Mouse (Mus musculus): ENCODE data around the gene Ywhae. TPM values are rescaled to one million over a fixed set of nuclear protein-coding genes. Genes with fewer than 3 reads are reported as not detected.
"Not testable (repeated sequence)": the region's sequence is repeated elsewhere in the genome, so short reads cannot be mapped to it uniquely, and the experiment has no call there.

Gene Ywhae
- 296 and 331 TPM in 2 replicates for polyA plus RNA-seq (2012; ENCODE audit: insufficient read depth, insufficient read length, missing spikeins)

DNA sequence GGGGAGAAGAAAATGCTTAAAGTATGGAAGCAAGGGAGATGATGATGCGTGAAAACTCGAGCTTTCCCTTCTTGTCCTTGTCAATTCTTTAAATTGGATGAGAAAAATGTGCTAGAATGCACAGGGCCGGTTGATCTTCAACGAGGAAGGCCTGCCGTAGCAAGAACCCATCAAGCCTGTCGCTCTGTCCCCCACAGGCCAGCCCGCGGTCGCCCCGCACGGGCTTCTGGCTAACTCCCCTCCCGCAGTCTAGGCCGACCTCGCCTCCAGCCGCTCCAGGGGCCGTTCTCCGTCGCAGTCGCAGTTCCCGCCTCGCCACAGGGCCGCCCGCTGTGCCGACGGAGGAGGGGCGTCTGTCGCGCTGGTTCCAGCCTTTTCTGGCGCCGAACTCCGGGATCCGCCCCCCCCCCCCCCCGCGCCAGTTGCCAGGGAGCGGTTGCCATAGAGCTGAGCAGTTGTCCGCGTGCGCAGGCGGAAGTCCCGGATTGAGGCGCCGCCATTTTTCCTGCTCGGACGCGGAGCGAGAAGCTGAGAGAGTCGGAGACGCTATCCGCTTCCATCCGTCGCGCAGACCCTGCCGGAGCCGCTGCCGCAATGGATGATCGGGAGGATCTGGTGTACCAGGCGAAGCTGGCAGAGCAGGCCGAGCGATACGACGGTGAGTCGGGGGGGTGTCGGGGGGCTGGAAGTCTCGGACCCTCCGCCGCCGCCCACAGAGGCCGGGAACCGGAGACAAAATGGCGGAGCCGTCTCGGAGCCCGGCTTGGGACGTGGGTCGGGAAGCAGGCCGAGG is at the start of gene Ywhae:
Gene Ywhae, plus strand, starts transcription at position 436 of the 793 bp plus-strand sequence.
- Histone ChIP-seq H3K4me1 (ENCODE audit: control insufficient read depth, insufficient read depth, insufficient read length, low read length) (peaks cover 14% of the 10 kb centered on the region), H3K4me3 (ENCODE audit: insufficient read depth, low read depth, low read length) (peak within 1 kb of the TSS; percentile 92), H3K27ac (replicated peaks; ENCODE audit: low read depth, low read length) (peak within 1 kb of the TSS; percentile 97)

DNA sequence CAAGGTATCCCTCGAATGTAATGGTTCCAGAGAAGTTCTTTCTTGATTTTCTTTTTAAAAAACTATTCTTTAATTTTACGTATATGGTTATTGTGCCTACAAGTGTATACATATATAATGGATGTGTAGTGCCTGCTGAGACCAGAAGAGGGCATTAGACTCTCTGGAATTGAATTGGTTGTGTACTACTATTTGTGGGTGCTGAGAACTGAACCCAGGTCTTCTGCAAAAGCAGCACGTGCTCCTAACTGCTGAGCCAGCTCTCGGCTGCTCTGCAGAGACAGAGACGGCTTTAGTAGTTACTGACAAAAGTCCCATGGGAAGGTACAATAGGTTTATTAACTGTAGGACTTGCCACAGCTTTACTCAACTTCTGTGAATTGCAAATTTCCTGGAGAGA is 48.2 kb upstream of the Ywhae start:
- H3K27ac ChIP-seq (replicated peaks; ENCODE audit: low read depth, low read length), result no peak overlapping the region
- H3K4me1 ChIP-seq (ENCODE audit: control insufficient read depth, insufficient read depth, insufficient read length, low read length), result peaks cover 17% of the 10 kb centered on the region; the same call in 1 of the 2 replicates
- no peak overlapping the region for H3K4me3 ChIP-seq (ENCODE audit: insufficient read depth, low read depth, low read length)

DNA sequence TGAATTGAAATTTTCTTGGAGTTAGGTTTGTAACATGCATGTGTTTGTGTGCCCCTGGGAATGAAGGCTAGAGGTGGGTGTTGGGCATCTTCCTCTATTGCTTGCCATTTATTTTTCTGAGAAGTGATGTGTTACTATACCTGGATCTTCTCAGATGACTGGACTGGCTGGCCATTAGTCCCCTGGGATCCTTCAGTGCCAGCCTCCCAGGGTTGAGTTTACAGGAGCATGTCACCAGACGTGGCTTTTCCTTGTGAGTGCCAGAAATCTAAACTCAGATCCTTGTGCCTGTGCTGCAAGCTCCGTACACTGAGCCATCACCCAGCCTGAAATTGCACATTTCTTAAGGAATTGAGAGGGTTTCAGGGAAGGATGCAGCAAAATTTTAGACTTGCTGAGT is 47.7 kb upstream of the Ywhae start:
- Histone ChIP-seq H3K4me1 (ENCODE audit: control insufficient read depth, insufficient read depth, insufficient read length, low read length) (peaks cover 17% of the 10 kb centered on the region; the same call in 1 of the 2 replicates), H3K27ac (replicated peaks; ENCODE audit: low read depth, low read length) (no peak overlapping the region), H3K4me3 (ENCODE audit: insufficient read depth, low read depth, low read length) (no peak overlapping the region)

DNA sequence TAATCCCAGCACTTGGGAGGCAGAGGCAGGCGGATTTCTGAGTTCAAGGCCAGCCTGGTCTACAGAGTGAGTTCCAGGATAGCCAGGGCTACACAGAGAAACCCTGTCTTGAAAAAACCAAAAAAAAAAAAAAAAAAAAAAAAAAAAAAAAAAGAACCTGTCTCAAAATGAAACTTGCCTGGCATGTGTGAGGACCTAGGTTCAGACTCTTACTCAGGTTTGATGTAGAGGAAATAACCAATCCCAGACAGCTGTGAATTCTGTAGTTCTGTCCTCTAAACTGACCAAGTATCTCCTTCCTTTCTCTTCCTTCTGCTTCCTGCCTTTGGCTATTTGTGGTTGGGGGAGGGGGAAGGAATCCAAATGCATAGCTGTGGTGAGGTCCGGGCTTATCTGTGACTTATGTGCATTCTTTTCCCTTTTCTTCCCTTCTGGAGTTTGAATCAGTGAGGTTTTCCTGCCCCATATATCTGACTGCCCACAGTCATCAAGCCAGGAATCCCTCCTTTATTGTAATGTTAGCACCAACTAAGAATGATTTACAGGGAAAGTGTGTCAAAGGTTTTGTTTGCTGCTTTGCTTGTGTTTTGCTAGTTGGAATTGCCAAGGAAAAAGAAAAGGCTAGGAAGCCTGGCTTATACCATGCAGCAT is 45.2 kb upstream of the Ywhae start:
- H3K27ac ChIP-seq (replicated peaks; ENCODE audit: low read depth, low read length), result 0 out of 2 replicates have a peak overlapping the region, but pooled peaks have one; percentile 5

DNA sequence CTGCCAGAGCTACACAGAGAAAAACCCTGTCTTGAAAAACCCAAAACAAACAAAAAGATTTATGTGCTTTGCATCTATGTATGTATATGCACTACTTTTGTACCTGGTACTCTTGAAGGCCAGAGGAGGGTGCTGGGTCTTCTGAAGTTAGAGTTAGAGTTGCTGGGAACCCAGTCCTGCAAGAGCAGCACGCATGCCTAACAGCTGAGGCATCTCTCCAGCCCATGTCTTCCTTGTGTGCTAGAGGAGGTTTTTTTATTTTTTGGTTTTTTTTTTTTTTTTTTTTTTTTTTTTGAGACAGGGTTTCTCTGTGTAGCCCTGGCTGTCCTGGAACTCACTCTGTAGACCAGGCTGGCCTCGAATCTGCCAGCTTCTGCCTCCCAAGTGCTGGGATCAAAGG is 44.5 kb upstream of the Ywhae start:
- peaks cover 11% of the 10 kb centered on the region; the same call in 1 of the 2 replicates for H3K4me1 ChIP-seq (ENCODE audit: control insufficient read depth, insufficient read depth, insufficient read length, low read length)
- H3K27ac ChIP-seq (replicated peaks; ENCODE audit: low read depth, low read length), result no peak overlapping the region
- H3K4me3 ChIP-seq (ENCODE audit: insufficient read depth, low read depth, low read length), result no peak overlapping the region

More for the DNA sequence above, 45.2 kb upstream of the Ywhae start:
- Histone ChIP-seq H3K4me3 (ENCODE audit: insufficient read depth, low read depth, low read length) (no peak overlapping the region), H3K4me1 (ENCODE audit: control insufficient read depth, insufficient read depth, insufficient read length, low read length) (peaks cover 11% of the 10 kb centered on the region; the same call in 1 of the 2 replicates)

DNA sequence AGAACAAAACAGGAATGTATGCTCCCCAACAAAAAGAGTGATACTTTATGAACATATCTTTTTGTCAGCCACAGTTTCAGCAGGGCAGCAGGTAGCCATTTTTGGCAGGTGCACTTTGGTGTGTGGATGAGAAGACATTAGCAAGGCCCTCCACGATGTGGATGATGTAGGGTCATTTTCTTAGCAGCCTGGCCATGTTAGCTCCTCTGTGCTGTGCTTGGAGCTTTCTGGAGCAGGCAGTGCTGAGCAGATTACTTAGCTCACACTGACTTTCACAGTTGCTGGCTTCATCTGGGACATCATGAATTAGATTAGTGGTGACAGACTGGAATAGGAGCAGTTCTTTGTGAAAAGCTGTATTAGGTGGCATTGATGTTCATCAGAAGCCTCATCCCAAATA is 42.7 kb upstream of the Ywhae start:
- Histone ChIP-seq H3K4me1 (ENCODE audit: control insufficient read depth, insufficient read depth, insufficient read length, low read length) (peaks cover 8% of the 10 kb centered on the region; the same call in 1 of the 2 replicates), H3K27ac (replicated peaks; ENCODE audit: low read depth, low read length) (no peak overlapping the region), H3K4me3 (ENCODE audit: insufficient read depth, low read depth, low read length) (no peak overlapping the region)

DNA sequence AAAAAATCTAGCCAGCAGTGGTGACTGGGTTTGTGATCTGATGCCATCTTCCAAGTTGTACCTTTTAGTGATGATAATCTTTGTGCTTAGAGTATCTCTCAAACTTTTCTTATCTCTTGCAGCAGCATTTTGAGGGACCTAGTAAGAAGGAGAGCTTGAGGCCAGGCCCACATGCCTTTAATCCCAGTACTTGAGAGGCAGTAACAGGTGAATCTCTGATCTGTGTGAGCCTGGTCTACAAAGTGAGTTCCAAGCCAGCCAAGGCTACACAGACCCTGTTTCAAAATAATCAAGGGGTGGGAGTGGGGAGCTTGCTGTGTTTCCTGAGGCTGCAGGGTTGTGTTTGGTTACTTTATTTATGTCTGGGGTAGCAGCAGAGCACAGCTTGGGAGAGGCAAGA is 41.6 kb upstream of the Ywhae start:
- Histone ChIP-seq H3K4me1 (ENCODE audit: control insufficient read depth, insufficient read depth, insufficient read length, low read length) (peaks cover 8% of the 10 kb centered on the region; the same call in 1 of the 2 replicates), H3K27ac (replicated peaks; ENCODE audit: low read depth, low read length) (no peak overlapping the region), H3K4me3 (ENCODE audit: insufficient read depth, low read depth, low read length) (no peak overlapping the region)

DNA sequence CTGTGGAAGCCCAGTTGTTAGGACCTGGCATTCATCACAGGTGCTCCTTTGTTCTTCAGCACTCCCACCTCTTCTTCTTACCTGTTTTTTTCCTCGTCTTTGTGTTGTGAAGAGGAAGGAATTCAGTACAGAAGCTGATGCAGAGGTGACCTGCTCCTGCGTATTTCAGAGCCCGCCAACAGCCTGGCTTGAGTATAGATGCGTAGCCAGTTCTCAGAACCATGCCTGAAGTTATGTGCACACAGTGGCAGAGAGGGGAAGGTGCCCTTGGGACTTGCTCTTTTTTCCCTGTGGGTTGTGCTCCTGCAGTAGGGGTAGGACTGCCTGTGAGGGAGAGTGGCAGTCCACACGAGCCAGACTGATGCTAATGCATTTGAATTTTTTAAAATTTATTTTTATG is 39.1 kb upstream of the Ywhae start:
- Histone ChIP-seq H3K4me3 (ENCODE audit: insufficient read depth, low read depth, low read length) (no peak overlapping the region), H3K27ac (replicated peaks; ENCODE audit: low read depth, low read length) (no peak overlapping the region), H3K4me1 (ENCODE audit: control insufficient read depth, insufficient read depth, insufficient read length, low read length) (no peaks in the 10 kb centered on the region)

DNA sequence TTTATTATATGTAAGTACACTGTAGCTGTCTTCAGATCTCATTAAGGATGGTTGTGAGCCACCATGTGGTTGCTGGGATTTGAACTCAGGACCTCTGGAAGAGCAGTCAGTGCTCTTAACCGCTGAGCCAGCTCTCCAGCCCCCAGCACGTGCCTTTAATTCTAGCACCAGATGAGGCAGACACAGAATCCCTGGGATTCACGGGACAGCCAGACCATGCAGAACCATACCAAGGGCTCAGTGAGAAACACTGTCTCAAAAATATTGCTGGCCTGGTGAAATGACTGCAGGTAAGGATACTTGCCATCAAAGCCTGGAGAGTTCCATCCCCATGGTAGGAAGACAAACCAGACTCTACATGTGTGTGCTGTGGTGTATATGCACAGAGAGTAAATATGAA is 35.2 kb upstream of the Ywhae start:
- H3K4me3 ChIP-seq (ENCODE audit: insufficient read depth, low read depth, low read length); H3K4me1 ChIP-seq (ENCODE audit: control insufficient read depth, insufficient read depth, insufficient read length, low read length); H3K27ac ChIP-seq (replicated peaks; ENCODE audit: low read depth, low read length): not testable (repeated sequence)

DNA sequence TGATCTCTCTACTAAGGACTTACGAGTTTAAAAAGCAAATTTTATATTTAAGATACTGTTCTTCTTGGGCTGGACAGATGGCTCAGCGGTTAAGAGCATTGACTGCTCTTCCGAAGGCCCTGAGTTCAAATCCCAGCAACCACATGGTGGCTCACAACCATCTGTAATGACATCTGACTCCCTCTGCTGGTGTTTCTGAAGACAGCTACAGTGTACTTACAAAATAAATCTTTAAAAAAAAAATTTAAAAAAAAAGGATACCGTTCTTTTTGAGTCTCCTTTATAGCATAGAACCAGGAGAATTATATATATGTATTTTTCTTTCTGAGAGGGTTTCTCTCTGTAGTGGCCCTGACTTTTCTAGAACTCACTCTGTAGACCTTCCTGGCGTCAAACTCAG is 32.1 kb upstream of the Ywhae start:
- Histone ChIP-seq H3K4me1 (ENCODE audit: control insufficient read depth, insufficient read depth, insufficient read length, low read length) (no peaks in the 10 kb centered on the region), H3K27ac (replicated peaks; ENCODE audit: low read depth, low read length) (no peak overlapping the region), H3K4me3 (ENCODE audit: insufficient read depth, low read depth, low read length) (no peak overlapping the region)

DNA sequence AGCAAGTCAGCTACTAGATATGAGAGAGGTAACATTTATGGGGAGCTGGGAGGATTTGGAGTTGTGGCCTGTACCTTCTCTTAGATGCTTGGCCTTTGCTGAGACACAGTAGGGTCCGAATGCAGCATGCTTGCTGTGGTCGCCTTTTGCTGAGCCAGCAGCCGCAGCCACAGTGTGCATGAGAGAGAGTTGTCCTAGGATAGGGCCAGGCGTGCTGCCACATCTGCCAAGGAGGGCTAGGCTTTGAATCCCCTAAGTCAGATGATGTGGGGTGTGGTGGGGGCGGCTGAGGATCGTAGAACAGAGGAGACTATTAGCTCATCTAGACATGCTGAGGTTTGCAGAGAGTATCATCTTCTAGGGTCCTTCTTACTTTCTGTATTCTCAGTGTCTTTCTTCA is 29.9 kb upstream of the Ywhae start:
- Histone ChIP-seq H3K4me3 (ENCODE audit: insufficient read depth, low read depth, low read length) (no peak overlapping the region), H3K4me1 (ENCODE audit: control insufficient read depth, insufficient read depth, insufficient read length, low read length) (no peaks in the 10 kb centered on the region), H3K27ac (replicated peaks; ENCODE audit: low read depth, low read length) (no peak overlapping the region)

DNA sequence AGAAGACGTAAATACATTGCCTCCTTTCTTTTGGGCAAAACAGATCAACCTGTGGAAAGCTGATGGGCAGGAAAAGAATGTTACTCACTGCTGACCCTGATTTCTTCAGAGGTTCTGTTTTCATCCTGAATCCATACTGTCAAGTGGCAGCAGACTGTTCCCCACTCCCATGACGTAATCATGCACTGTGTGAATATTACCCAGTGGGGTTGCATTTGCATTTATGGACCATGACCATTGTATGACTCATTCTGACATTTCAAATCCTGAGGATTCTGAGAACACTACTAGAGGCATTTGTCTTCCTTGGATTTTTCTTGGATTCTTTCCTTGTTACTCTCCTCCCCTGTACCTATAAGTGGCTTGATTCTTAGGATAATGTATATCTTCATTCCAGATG is 28.9 kb upstream of the Ywhae start:
- no peak overlapping the region for H3K27ac ChIP-seq (replicated peaks; ENCODE audit: low read depth, low read length)
- H3K4me1 ChIP-seq (ENCODE audit: control insufficient read depth, insufficient read depth, insufficient read length, low read length), result no peaks in the 10 kb centered on the region
- H3K4me3 ChIP-seq (ENCODE audit: insufficient read depth, low read depth, low read length), result no peak overlapping the region

DNA sequence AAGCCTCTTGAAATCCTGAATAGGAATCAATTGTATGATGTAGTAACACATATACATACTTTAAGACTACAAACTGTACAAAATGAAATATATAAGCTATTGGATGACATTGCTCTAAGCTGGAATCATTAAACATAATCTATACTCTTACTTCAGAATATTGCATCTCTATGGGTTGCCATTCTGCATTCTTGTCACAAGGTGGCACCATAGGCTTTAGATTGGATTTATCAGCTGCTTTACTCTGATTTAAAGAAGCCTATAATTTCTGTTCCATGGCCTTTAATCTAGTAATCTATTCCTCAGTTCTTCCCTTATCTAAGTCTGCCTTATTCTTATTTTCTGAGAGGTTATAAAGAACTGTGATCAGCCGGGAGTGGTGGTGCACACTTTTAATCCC is 18.7 kb upstream of the Ywhae start:
- Histone ChIP-seq H3K27ac (replicated peaks; ENCODE audit: low read depth, low read length) (no peak overlapping the region), H3K4me1 (ENCODE audit: control insufficient read depth, insufficient read depth, insufficient read length, low read length) (no peaks in the 10 kb centered on the region), H3K4me3 (ENCODE audit: insufficient read depth, low read depth, low read length) (no peak overlapping the region)

DNA sequence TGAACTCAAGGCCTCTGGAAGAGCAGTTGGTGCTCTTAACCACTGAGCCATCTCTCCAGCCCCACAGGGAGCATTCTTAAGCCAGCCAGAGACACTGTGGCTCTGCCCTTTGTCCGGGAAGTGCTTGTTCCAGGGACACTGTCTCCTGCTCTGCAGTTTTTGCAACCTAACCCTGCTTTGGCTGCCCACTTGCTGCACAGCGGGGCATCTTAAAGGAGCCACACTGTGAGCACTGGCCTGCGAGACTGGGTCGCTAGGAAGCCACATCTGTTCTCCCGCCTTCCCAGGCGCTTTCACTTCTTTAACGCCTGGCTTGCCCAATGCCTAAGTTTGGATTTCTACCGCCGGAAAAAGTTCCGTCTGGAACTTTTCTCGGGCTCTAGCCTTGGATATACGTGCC is 17.1 kb upstream of the Ywhae start:
- no peak overlapping the region for H3K27ac ChIP-seq (replicated peaks; ENCODE audit: low read depth, low read length)
- H3K4me3 ChIP-seq (ENCODE audit: insufficient read depth, low read depth, low read length), result peak overlapping the region; percentile 36
- H3K4me1 ChIP-seq (ENCODE audit: control insufficient read depth, insufficient read depth, insufficient read length, low read length), result no peaks in the 10 kb centered on the region

DNA sequence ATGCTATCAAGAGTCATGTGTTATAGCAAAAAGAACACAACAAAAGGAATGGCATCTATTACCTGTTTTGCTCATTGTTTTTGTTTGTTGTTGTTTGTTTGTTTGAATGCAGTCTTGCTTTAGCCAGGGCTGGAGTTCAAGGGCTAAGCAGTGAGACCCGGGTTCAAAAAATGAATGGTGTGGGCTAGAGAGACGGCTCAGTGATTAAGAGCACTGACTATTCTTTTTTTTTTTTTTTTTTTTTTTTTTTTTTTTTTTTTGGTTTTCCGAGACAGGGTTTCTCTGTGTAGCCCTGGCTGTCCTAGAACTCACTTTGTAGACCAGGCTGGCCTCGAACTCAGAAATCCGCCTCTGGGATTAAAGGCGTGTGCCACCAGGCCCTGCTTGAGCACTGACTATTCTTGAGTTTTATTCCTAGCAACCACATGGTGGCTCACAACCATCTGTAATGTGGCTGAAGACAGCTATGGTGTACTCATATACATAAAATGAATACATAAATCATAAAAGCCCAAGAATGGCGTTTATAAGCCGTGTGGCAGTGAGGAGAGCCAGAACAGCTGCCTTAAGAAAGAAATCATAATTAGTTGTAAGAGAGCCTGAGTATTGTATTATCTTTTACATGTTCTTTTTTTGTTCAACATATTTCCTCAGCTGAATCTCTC is 15.9 kb upstream of the Ywhae start:
- H3K4me1 ChIP-seq (ENCODE audit: control insufficient read depth, insufficient read depth, insufficient read length, low read length), result no peaks in the 10 kb centered on the region

More for the DNA sequence above, 15.9 kb upstream of the Ywhae start:
- no peak overlapping the region for H3K27ac ChIP-seq (replicated peaks; ENCODE audit: low read depth, low read length)
- H3K4me3 ChIP-seq (ENCODE audit: insufficient read depth, low read depth, low read length), result no peak overlapping the region

Data from brown adipose tissue, adult 24 weeks (tissue).